Mouse (Mus musculus) urinary bladder, postnatal 4 days (tissue): ENCODE results near the gene Mcrip2.
A peak's percentile ranks its signal among the peaks of the same experiment; 100 is the strongest.
"Not testable (repeated sequence)": the region's sequence is repeated elsewhere in the genome, so short reads cannot be mapped to it uniquely, and the experiment has no call there.

Experiments used
- DNase-seq, 2 experiments: peaks; one replicate each; pipeline ENCODE4 v3.0.0; 2021 to 2022; ENCODE audit warnings: low spot score in 2 of 2

The Mcrip2 gene

GRCm38 (mm10) chr17:25880913-25881641 is 12.5 kb upstream of the Mcrip2 start:
- no peak for DNase-seq

GRCm38 (mm10) chr17:25880196-25880910 is 11.8 kb upstream of the Mcrip2 start, which contains the start of gene Wfikkn1:
Gene Wfikkn1, minus strand, starts transcription at chr17:25880858.
- no peak for DNase-seq

- DNase-seq: no peak
Observed at GRCm38 (mm10) chr17:25879750-25880149, 11.2 kb upstream of the Mcrip2 start.

GRCm38 (mm10) chr17:25879261-25879660 is 10.7 kb upstream of the Mcrip2 start:
- DNase-seq: no peak

- DNase-seq: no peak
Observed at GRCm38 (mm10) chr17:25878611-25879180, 10.1 kb upstream of the Mcrip2 start.

- no peak for DNase-seq
Observed at GRCm38 (mm10) chr17:25877741-25878610, 9.4 kb upstream of the Mcrip2 start.

- no peak for DNase-seq
Observed at GRCm38 (mm10) chr17:25877025-25877424, 8.5 kb upstream of the Mcrip2 start.

- DNase-seq: no peak
Observed at GRCm38 (mm10) chr17:25876347-25876915, 7.9 kb upstream of the Mcrip2 start.

GRCm38 (mm10) chr17:25875171-25876136 is 6.9 kb upstream of the Mcrip2 start:
- DNase-seq: peak; percentile 85 to 89

- DNase-seq: peak; percentile 83 to 96
Observed at GRCm38 (mm10) chr17:25874721-25875170, 6.2 kb upstream of the Mcrip2 start, which contains the start of gene Mettl26. Gene Mettl26, plus strand, starts transcription at chr17:25875074.

GRCm38 (mm10) chr17:25874148-25874720 is 5.7 kb upstream of the Mcrip2 start:
- no peak for DNase-seq

- DNase-seq: no peak
Observed at GRCm38 (mm10) chr17:25873405-25874147, 5.0 kb upstream of the Mcrip2 start.

GRCm38 (mm10) chr17:25872676-25873075 is 4.1 kb upstream of the Mcrip2 start:
- no peak for DNase-seq

GRCm38 (mm10) chr17:25871566-25871965 is 3.0 kb upstream of the Mcrip2 start:
- not testable (repeated sequence) for DNase-seq

GRCm38 (mm10) chr17:25869954-25870353 is 1.4 kb upstream of the Mcrip2 start:
- DNase-seq: no peak

GRCm38 (mm10) chr17:25869498-25869897 is 934 bp upstream of the Mcrip2 start:
- no peak for DNase-seq

- DNase-seq: peak; percentile 56 to 65
Observed at GRCm38 (mm10) chr17:25867836-25868600, 546 bp downstream of the Mcrip2 start.

- no peak for DNase-seq
Observed at GRCm38 (mm10) chr17:25867509-25867835, 1.1 kb downstream of the Mcrip2 start.
